Mouse (Mus musculus) liver, embryonic 15.5 days (tissue): ENCODE measurements at regions not wholly inside any gene's neighbourhood (a gene's known extent, or its start where the extent isn't known, plus 50 kb on each side); places are given as distances from the start of the nearest gene placed in this dataset.

ENCODE experiments used
- ATAC-seq: fragments of 200-750 bp; cut with Nextera tagmentation; 2 replicates; pipeline ENCODE4 v1.8.0; 2017; ENCODE audit warnings: moderate number of reproducible peaks, mild to moderate bottlenecking, moderate library complexity; ENCODE audit not compliant: insufficient read depth
- H3K27ac ChIP-seq: fragments of 300-500 bp; sonication (generic); replicated peaks from 2 replicates; pipeline ENCODE4 v1.5.1; 2015; ENCODE audit warnings: mild to moderate bottlenecking, inconsistent platforms
- H3K27me3 ChIP-seq: fragments of 300-500 bp; sonication (generic); 2 replicates; pipeline ENCODE4 v1.6.1; 2015; ENCODE audit warnings: mild to moderate bottlenecking, inconsistent platforms
- H3K36me3 ChIP-seq: fragments of 300-500 bp; sonication (generic); replicated peaks from 2 replicates; pipeline ENCODE4 v1.6.1; 2015; ENCODE audit warnings: moderate library complexity, mild to moderate bottlenecking, inconsistent platforms
- H3K4me1 ChIP-seq: fragments of 300-500 bp; sonication (generic); replicated peaks from 2 replicates; pipeline ENCODE4 v1.6.1; 2015; ENCODE audit warnings: inconsistent platforms
- H3K4me2 ChIP-seq: fragments of 300-500 bp; sonication (generic); 2 replicates; pipeline ENCODE4 v1.6.1; 2015; ENCODE audit warnings: moderate library complexity, mild to moderate bottlenecking, inconsistent platforms
- H3K4me3 ChIP-seq: fragments of 300-500 bp; sonication (generic); replicated peaks from 2 replicates; pipeline ENCODE4 v1.5.1; 2015; ENCODE audit warnings: mild to moderate bottlenecking, inconsistent platforms
- H3K9ac ChIP-seq: fragments of 300-500 bp; sonication (generic); 2 replicates; pipeline ENCODE4 v1.6.1; 2015; ENCODE audit warnings: moderate library complexity, mild to moderate bottlenecking, inconsistent platforms
- H3K9me3 ChIP-seq: fragments of 300-500 bp; sonication (generic); replicated peaks from 2 replicates; pipeline ENCODE4 v1.6.1; 2016; ENCODE audit warnings: inconsistent platforms
- WGBS: fragments of 180-500 bp; shearing (Covaris S2); methylation state at CpG from one replicate; pipeline ENCODE4 v1.1.7; 2015; ENCODE audit warnings: mixed read lengths; ENCODE audit not compliant: insufficient replicate concordance; 5-methylcytosine and 5-hydroxymethylcytosine counted together

DNA sequence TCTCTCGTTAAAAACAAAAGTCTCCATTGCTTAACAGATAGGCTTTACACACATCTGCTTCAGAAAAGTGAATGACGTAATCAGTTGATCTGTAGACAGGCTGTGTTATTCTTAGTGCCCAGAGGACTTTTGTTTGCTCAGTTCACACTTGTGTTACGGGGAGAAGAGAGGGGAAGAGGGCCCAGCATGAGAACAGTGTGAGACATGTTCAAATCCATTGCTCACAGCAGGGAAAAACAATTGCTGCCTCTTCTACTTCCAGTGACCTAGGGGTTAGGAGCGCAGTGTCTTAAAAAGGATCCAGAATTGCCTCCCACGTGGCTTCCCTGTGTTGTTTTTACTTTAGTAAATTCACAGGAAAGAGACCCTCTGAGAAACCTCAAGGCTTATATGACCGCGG, 243.3 kb upstream of the BC052040 start:
- H3K9ac ChIP-seq = no peak overlapping the region
- WGBS = 39% methylated on average over 7 of the region's 7 CpGs

DNA sequence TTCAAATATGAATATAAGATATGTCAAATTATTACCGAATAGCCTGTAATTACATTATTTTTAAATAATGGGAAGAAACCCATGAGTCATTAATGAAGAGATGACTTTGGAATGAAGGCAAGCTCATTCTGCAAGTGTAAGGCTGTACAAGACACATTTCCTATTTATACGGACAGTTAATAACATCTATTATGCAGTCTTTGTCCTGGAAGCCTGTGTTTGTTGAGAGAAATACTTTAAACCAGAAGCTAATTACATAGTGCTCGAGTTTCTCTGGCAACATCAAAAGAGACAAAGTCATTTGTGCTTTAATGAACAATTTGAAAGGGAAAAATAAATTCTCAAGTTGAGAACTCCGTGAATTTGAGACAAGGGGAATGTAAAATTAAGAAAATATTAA, 242.5 kb upstream of the BC052040 start:
- ATAC-seq = no peak
- no peaks in the 10 kb centered on the region for H3K27me3 ChIP-seq
- no peak overlapping the region for H3K27ac ChIP-seq
- H3K4me3 ChIP-seq = no peak overlapping the region
- no peak overlapping the region for H3K9ac ChIP-seq
- no peaks in the 10 kb centered on the region for H3K4me1 ChIP-seq
- 56% methylated on average over 4 of the region's 4 CpGs for WGBS
- no peaks in the 10 kb centered on the region for H3K36me3 ChIP-seq
- H3K4me2 ChIP-seq = no peak overlapping the region
- no peaks in the 10 kb centered on the region for H3K9me3 ChIP-seq

More for the DNA sequence above, 243.3 kb upstream of the BC052040 start:
- Histone ChIP-seq H3K27ac (no peak overlapping the region), H3K4me2 (no peak overlapping the region), H3K4me3 (no peak overlapping the region), H3K4me1 (no peaks in the 10 kb centered on the region), H3K27me3 (no peaks in the 10 kb centered on the region), H3K9me3 (no peaks in the 10 kb centered on the region), H3K36me3 (no peaks in the 10 kb centered on the region)
- ATAC-seq = no peak

DNA sequence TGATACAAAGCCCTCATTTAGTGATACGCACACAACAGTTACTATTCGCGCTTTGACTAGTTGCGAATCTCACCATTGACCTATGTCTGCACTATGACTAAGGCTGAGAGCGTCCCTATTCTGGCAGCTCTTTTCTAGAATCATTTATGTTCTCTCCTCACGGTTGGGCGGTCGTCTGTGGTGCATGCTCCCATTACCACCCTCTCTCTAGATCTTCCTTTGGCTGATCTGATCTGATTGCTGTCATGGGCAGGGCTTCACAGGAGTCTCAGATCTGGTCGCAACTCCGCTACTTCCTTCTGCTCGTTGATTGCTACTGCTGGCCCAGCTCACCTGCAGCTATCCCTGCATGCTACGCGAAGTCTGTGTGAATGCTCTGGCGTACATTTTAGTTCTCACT, 239.2 kb upstream of the BC052040 start:
- ATAC-seq = no peak
- 72% methylated on average over 14 of the region's 14 CpGs for WGBS

DNA sequence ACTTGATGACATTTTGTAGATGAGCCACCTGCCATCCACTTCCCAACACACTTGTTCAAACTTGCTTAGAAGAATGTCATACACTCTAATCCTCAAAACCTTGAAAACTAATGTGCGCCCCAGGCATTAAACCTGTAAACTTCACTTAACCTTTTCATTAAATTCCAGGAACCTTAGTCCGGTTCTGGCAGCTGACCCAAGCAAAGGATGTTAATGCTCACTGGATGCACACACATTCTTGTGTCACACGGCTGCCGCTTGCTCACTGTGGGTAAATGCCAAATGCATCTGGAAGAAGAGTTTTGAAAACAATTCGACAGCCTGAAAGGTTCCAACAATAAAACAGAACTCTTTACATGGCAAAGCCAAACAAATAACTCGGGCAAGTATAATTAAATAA, 235.0 kb upstream of the BC052040 start:
- Histone ChIP-seq H3K36me3 (no peaks in the 10 kb centered on the region), H3K9me3 (no peaks in the 10 kb centered on the region), H3K9ac (no peak overlapping the region), H3K27me3 (no peaks in the 10 kb centered on the region), H3K4me1 (no peaks in the 10 kb centered on the region), H3K4me3 (no peak overlapping the region), H3K4me2 (no peak overlapping the region), H3K27ac (no peak overlapping the region)
- ATAC-seq = no peak
- 64% methylated on average over 6 of the region's 6 CpGs for WGBS

More for the DNA sequence above, 239.2 kb upstream of the BC052040 start:
- Histone ChIP-seq H3K36me3 (no peaks in the 10 kb centered on the region), H3K4me3 (no peak overlapping the region), H3K9me3 (no peaks in the 10 kb centered on the region), H3K4me1 (no peaks in the 10 kb centered on the region), H3K27me3 (no peaks in the 10 kb centered on the region), H3K9ac (no peak overlapping the region), H3K27ac (no peak overlapping the region), H3K4me2 (no peak overlapping the region)

DNA sequence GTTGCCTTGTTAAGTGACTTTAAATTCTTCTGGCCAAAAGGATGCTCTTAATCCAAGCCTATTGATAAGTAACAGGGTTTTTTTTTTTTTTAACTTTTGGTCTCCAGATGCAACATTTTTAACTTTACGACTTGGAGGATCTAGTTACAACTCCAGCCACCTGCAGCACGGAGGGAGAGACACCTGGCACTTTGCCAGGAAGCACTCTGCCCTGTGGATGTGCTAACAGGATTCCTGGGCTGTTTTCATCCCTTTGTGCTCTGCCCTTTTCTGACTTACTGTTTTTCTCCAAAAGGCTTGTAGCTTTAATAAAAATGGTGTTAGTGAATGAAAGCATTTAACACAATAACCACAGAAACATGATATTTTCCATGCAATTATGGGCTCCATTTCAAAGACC, 233.3 kb upstream of the BC052040 start:
- Histone ChIP-seq H3K36me3 (no peaks in the 10 kb centered on the region), H3K9me3 (no peaks in the 10 kb centered on the region), H3K27ac (no peak overlapping the region), H3K4me1 (no peaks in the 10 kb centered on the region), H3K27me3 (no peaks in the 10 kb centered on the region), H3K4me3 (no peak overlapping the region), H3K9ac (no peak overlapping the region), H3K4me2 (no peak overlapping the region)
- WGBS = 9% methylated on average over 2 of the region's 2 CpGs
- no peak for ATAC-seq

DNA sequence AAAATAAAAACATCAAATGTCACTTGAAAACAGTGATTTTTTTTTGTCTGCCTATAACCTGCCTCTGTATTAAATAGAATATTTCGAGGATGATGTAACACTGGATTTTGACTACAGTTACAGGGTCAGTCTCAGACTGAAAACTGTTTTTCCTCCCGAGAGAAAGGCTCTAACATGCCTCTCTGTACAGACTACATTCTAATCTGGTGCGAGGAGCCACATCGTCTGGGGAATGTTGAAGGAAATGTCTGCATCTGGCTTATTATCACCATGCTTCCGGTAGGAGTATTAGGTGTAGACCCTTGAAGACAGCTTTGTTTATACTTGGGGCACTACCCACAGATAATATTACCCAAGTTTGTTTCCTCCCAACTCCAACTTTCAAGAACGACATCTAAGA, 210.4 kb upstream of the BC052040 start:
- H3K9ac ChIP-seq = no peak overlapping the region
- H3K27ac ChIP-seq = no peak overlapping the region
- no peak overlapping the region for H3K4me3 ChIP-seq
- 44% methylated on average over 6 of the region's 6 CpGs for WGBS
- H3K9me3 ChIP-seq = no peaks in the 10 kb centered on the region
- no peaks in the 10 kb centered on the region for H3K36me3 ChIP-seq
- H3K27me3 ChIP-seq = no peaks in the 10 kb centered on the region
- no peak for ATAC-seq
- no peak overlapping the region for H3K4me2 ChIP-seq
- no peaks in the 10 kb centered on the region for H3K4me1 ChIP-seq

DNA sequence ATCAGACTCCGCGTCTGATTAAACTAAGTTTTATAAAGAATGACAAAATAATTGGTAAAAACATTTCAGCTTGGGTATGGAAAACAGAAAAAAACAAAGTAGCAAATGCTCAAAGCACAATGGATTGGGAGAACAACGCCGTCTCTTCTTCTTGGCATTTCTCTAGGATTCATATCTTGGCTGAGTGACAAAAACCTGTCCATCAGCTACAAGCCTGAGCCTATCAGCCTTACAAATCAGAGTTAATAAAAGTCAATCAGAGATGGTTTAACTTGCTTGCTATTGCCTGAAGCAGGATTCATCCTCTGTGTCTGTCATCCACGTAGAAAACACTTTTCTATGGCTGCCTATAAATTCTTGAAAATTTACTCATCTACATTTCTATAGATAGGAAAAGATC, 206.2 kb upstream of the BC052040 start:
- H3K9ac ChIP-seq = no peak overlapping the region
- no peaks in the 10 kb centered on the region for H3K4me1 ChIP-seq
- H3K27me3 ChIP-seq = no peaks in the 10 kb centered on the region
- H3K4me3 ChIP-seq = no peak overlapping the region
- no peaks in the 10 kb centered on the region for H3K36me3 ChIP-seq
- H3K27ac ChIP-seq = no peak overlapping the region
- no peak overlapping the region for H3K4me2 ChIP-seq
- WGBS = 65% methylated on average over 5 of the region's 5 CpGs
- H3K9me3 ChIP-seq = no peaks in the 10 kb centered on the region
- no peak for ATAC-seq

DNA sequence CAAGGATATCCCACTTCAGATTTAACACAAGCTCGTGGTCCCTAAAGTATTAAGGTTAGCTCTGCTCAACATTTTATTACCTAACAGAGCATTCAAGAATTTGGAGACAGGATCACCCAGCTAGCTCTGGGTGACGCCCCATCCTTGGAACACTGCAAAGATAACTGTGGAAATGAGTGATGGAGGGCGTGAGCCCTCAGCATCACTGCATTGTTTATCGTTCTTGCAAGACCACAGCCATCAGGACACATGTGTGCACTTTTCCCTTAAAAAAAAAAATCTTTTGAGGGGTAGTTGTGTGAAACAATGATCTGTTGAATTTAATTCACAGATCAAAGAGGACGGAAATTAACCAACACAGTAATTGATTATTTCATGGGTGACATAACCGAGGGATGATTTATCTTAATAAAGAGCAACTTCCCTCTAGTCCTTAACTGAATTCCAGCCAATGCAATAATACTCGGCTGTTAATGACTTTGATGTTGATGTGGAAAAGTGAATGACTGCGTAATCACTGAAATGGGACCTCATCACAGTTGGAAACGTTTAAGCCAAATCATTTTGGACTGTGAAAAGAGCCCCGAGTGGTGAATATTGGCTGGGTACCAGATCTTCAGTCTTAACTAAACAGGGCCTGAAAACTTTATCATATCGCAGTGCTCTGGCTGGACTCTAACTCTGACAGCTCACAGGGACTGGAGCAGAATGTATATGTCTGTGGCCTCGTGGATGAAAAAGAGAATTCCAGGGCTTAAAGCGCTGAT, 196.9 kb upstream of the BC052040 start:
- ATAC-seq = no peak
- no peaks in the 10 kb centered on the region for H3K36me3 ChIP-seq
- H3K9ac ChIP-seq = no peak overlapping the region
- 61% methylated on average over 13 of the region's 13 CpGs for WGBS
- no peaks in the 10 kb centered on the region for H3K9me3 ChIP-seq
- no peaks in the 10 kb centered on the region for H3K4me1 ChIP-seq
- H3K27ac ChIP-seq = no peak overlapping the region
- H3K27me3 ChIP-seq = no peaks in the 10 kb centered on the region
- no peak overlapping the region for H3K4me2 ChIP-seq
- no peak overlapping the region for H3K4me3 ChIP-seq

DNA sequence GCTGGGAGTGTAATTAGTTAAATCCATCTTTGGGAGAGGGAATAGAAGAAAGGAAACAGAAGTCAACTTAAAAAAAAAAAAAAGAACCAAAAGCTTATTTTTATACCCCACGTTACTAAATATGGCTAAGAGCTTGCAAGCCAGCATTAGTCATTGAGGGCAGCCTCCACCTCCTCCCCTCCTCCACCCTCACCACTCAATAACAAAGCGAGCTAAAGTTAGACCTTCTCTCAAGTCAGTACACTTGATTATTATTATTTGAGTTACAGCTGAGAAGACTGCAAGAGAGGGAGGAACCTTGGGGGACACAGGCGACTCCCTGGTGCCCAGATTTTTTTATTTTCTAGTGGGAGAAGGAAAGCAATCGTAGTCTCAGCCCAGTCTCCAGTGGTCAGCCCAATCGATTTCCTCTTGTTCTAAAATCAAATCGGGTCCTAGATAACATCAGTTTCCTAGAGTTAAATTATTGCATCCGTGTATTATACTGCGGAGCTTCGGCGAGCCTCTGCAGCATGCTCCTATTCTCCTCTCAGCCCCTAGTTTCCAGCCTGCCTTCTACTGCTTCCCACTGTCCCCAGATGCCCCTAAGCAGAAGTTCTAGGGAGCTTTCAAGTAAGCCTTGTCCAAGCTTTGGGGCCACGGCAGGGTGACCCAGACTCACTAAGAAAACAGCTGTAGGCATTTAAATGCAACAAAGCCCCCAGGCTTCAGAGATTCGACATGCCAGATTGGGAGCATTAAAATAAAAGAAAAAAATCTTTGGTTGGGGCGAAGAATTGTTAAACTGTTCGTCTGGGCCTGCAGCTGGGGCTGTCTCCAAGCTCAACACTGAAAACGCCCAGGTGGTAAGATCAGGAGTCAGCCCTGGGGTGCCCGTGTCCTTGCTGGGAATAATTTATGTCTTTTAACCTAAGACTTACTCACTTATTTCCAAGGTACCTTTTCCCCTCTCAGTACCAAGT, 196.0 kb upstream of the BC052040 start:
- H3K4me2 ChIP-seq = no peak overlapping the region
- no peaks in the 10 kb centered on the region for H3K27me3 ChIP-seq
- H3K4me3 ChIP-seq = no peak overlapping the region
- ATAC-seq = no peak
- H3K27ac ChIP-seq = no peak overlapping the region
- H3K9me3 ChIP-seq = no peaks in the 10 kb centered on the region
- WGBS = 49% methylated on average over 16 of the region's 16 CpGs
- H3K36me3 ChIP-seq = no peaks in the 10 kb centered on the region
- H3K9ac ChIP-seq = no peak overlapping the region
- H3K4me1 ChIP-seq = no peaks in the 10 kb centered on the region

DNA sequence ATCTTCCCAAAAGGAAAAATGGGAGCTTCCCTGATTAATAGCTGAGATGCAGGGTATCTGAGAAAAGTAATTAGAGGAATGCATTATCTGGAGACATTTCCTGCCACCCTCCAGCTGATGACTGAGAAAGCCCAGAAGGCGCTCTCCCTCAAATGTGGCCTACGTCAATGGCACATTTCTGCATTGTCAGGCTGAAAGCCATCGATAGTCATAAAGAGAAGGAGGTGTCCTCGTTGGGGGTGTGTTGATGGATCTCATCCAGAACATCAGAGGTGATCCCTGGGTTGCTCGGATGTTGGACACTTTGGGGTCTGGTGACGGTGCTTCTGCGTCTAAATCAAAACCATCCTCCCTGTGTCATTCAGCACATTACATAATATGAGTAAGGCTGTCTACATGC, 189.9 kb upstream of the BC052040 start:
- no peak overlapping the region for H3K27ac ChIP-seq
- no peak overlapping the region for H3K4me3 ChIP-seq
- no peaks in the 10 kb centered on the region for H3K4me1 ChIP-seq
- 64% methylated on average over 7 of the region's 7 CpGs for WGBS
- no peak overlapping the region for H3K4me2 ChIP-seq
- H3K9ac ChIP-seq = no peak overlapping the region
- H3K36me3 ChIP-seq = no peaks in the 10 kb centered on the region
- no peaks in the 10 kb centered on the region for H3K9me3 ChIP-seq
- no peak for ATAC-seq
- no peaks in the 10 kb centered on the region for H3K27me3 ChIP-seq

DNA sequence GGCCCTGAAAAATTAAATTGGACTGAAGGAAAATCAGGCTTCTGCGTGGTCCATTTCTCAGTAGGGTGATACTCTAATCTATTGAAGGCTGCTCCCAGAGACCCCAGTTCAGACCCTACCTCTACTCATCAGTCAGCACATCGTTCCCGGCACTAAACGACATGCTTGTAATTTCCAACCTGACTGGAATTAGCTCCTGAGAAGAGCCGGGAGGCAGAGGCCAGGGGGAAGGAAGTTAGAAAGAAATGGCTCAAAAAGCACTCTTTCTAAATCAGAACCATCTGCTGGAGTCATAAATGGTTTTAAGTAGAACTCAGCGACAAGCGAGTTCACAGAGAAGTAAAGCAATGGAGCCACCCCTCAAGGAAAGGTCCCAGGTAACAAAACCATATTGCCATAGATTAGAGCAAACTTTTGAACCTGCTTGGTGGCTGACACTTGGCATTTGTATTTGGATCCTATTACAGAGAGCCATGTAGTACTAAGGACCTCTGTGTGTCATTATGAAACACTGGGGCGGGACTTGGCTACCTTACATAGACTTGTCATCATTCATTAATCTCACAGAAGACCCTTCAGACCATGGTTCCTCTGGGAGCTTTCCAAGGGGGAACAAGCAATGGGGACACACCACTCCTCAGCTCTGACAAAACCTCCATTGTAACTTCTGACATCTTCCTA, 189.3 kb upstream of the BC052040 start:
- no peaks in the 10 kb centered on the region for H3K9me3 ChIP-seq
- H3K4me1 ChIP-seq = no peaks in the 10 kb centered on the region
- no peak overlapping the region for H3K4me3 ChIP-seq
- WGBS = 72% methylated on average over 8 of the region's 8 CpGs
- H3K9ac ChIP-seq = no peak overlapping the region
- H3K36me3 ChIP-seq = no peaks in the 10 kb centered on the region
- no peak overlapping the region for H3K27ac ChIP-seq
- H3K4me2 ChIP-seq = no peak overlapping the region
- no peaks in the 10 kb centered on the region for H3K27me3 ChIP-seq
- ATAC-seq = no peak
